Mouse (Mus musculus) G1E (cell line): Measurements from ENCODE around the gene Cenpo.

Source experiments
- CTCF ChIP-seq: IDR thresholded peaks from 2 replicates; pipeline ENCODE4 v1.5.1; 2012; ENCODE audit warnings: low read depth, low read length, inconsistent platforms, mixed read lengths
- GATA1 ChIP-seq: IDR thresholded peaks from 2 replicates; pipeline ENCODE4 v1.6.1; 2012; ENCODE audit warnings: borderline replicate concordance, low read length, inconsistent platforms, mixed read lengths
- POLR2AphosphoS5 ChIP-seq: IDR thresholded peaks from 2 replicates; pipeline ENCODE4 v1.6.1; 2012; ENCODE audit warnings: low read depth, low read length, inconsistent platforms; ENCODE audit not compliant: insufficient replicate concordance
- TAL1 ChIP-seq: conservative IDR thresholded peaks from 2 replicates; pipeline ENCODE4 v1.6.1; 2012; ENCODE audit warnings: low read depth, low read length, inconsistent platforms, mixed read lengths

DNA sequence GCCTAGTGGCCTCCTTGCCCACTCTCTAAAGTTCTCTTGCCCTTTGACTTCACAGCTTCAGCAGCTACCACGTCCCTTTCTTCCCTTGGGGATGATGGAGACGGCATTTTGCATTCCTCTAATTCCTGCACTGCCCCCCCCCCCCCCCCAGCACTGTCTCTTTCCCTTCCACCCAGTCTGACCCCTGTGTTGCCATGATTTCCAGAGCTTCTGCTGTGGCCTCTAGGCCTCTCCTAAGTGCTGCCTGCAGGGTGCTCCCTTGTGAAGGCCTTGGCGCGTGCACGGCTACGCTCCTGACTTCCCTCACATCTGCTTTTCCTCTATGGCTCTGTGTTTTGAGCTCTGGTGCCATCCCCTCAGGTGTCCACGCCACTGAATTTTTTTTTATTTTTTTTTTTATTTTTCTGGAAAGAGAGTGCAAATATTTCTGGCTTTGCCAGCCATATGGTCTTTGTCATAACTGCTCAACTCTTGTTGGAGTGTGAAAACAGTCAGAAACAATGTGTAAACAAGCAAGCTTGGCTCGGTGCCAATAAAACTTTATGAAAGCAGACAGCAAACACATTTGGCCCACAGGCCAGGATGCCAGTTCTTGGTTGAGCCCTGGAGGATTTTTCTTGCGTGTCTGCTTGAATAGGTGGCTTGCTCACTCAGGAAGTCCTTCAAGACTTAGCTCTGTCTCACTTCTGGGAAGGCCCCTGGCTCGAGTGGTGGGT is 40.9 kb downstream of the Cenpo start:
- TF ChIP-seq CTCF (no peak), POLR2AphosphoS5 (no peak), GATA1 (no peak), TAL1 (no peak)
